Mouse (Mus musculus) stomach, postnatal 0 days (tissue): ENCODE measurements around the gene Mrap. TPM values are rescaled to one million over a fixed set of nuclear protein-coding genes. Genes with fewer than 3 reads are reported as not detected.

Source experiments
- ATAC-seq: fragments of 200-750 bp; cut with Nextera tagmentation; 2 replicates; pipeline ENCODE4 v1.8.0; 2017; ENCODE audit not compliant: low FRiP score, low TSS enrichment
- DNase-seq: peaks from one replicate; pipeline ENCODE4 v3.0.0-alpha.2; 2016; ENCODE audit warnings: low spot score
- H3K27ac ChIP-seq: fragments of 300-500 bp; sonication (generic); replicated peaks from 2 replicates; pipeline ENCODE4 v1.5.1; 2014; ENCODE audit warnings: mild to moderate bottlenecking, control low read depth
- H3K27me3 ChIP-seq: fragments of 300-500 bp; sonication (generic); 2 replicates; pipeline ENCODE4 v1.6.1; 2014; ENCODE audit warnings: low read length; ENCODE audit not compliant: control insufficient read depth, insufficient read depth
- H3K36me3 ChIP-seq: fragments of 300-500 bp; sonication (generic); 2 replicates; pipeline ENCODE4 v1.6.1; 2014; ENCODE audit warnings: low read length, mixed read lengths; ENCODE audit not compliant: control insufficient read depth, insufficient read depth
- H3K4me1 ChIP-seq: fragments of 300-500 bp; sonication (generic); replicated peaks from 2 replicates; pipeline ENCODE4 v1.6.1; 2014; ENCODE audit warnings: antibody characterized with exemption; ENCODE audit not compliant: control insufficient read depth, insufficient read depth
- H3K4me2 ChIP-seq: fragments of 300-500 bp; sonication (generic); replicated peaks from 2 replicates; pipeline ENCODE4 v1.6.1; 2014; ENCODE audit warnings: low read depth, mild to moderate bottlenecking, control low read depth, moderate library complexity
- H3K4me3 ChIP-seq: fragments of 300-500 bp; sonication (generic); 2 replicates; pipeline ENCODE4 v1.5.1; 2014; ENCODE audit warnings: low read depth, low read length, control low read depth
- H3K9ac ChIP-seq: fragments of 300-500 bp; sonication (generic); 2 replicates; pipeline ENCODE4 v1.6.1; 2014; ENCODE audit warnings: mild to moderate bottlenecking, low read length, control low read depth, mixed read lengths
- H3K9me3 ChIP-seq: fragments of 300-500 bp; sonication (generic); 2 replicates; pipeline ENCODE4 v1.6.1; 2016; ENCODE audit warnings: low read length; ENCODE audit not compliant: control insufficient read depth
- CTCF ChIP-seq: IDR thresholded peaks from 2 replicates; pipeline ENCODE4 v1.5.1; 2016; ENCODE audit warnings: antibody characterized with exemption, low read depth, mild to moderate bottlenecking, moderate library complexity
- EP300 ChIP-seq: optimal IDR thresholded peaks from 2 replicates; pipeline ENCODE3; 2016; ENCODE audit warnings: antibody characterized with exemption
- WGBS: fragments of 180-500 bp; shearing (Covaris S2); extraction: QIAGEN DNeasy Blood & Tissue Kit; methylation state at CpG from one replicate; pipeline ENCODE4 v1.1.7; 2014; 5-methylcytosine and 5-hydroxymethylcytosine counted together
- polyA plus RNA-seq: library from polyadenylated mRNA; unstranded; fragments of >200 nt; fragmentation: Nextera tagmentation; extraction: Ambion mirVana; gene quantifications from 2 replicates; pipeline ENCODE4 v1.2.1, GENCODE M21; 2015

Mrap gene
- polyA plus RNA-seq, 1 experiment from 2014 or later, result not detected

GRCm38 (mm10) chr16:90794708-90795107, 56.7 kb downstream of the Mrap start:
- Histone ChIP-seq H3K27me3 (no peaks in the 10 kb centered on the region), H3K4me1 (no peaks in the 10 kb centered on the region), H3K4me3 (no peak overlapping the region), H3K9ac (no peak overlapping the region), H3K4me2 (no peak overlapping the region), H3K36me3 (peaks cover 12% of the 10 kb centered on the region), H3K9me3 (no peaks in the 10 kb centered on the region), H3K27ac (no peak overlapping the region)
- no peak for DNase-seq
- ATAC-seq, result no peak
- no peak for TF ChIP-seq CTCF

GRCm38 (mm10) chr16:90798446-90798845, 60.4 kb downstream of the Mrap start:
- 81% methylated on average over 8 of the region's 8 CpGs for WGBS
- no peaks in the 10 kb centered on the region for H3K27me3 ChIP-seq
- no peak overlapping the region for H3K4me3 ChIP-seq
- no peak overlapping the region for H3K9ac ChIP-seq
- H3K9me3 ChIP-seq, result no peaks in the 10 kb centered on the region
- no peak for DNase-seq
- no peaks in the 10 kb centered on the region for H3K4me1 ChIP-seq
- no peak overlapping the region for H3K27ac ChIP-seq
- no peak overlapping the region for H3K4me2 ChIP-seq
- TF ChIP-seq CTCF (no peak), EP300 (no peak)
- peak; percentile 47; the same call in 1 of the 2 replicates for ATAC-seq
- peaks cover 14% of the 10 kb centered on the region for H3K36me3 ChIP-seq

GRCm38 (mm10) chr16:90798848-90799247, 60.8 kb downstream of the Mrap start:
- 79% methylated on average over 5 of the region's 5 CpGs for WGBS

More at GRCm38 (mm10) chr16:90798848-90799247, 60.8 kb downstream of the Mrap start:
- Histone ChIP-seq H3K27me3 (no peaks in the 10 kb centered on the region), H3K9ac (no peak overlapping the region), H3K36me3 (peaks cover 16% of the 10 kb centered on the region), H3K4me1 (no peaks in the 10 kb centered on the region), H3K4me2 (no peak overlapping the region), H3K4me3 (no peak overlapping the region), H3K9me3 (no peaks in the 10 kb centered on the region), H3K27ac (no peak overlapping the region)
- DNase-seq (no peak), ATAC-seq (no peak)
- no peak for TF ChIP-seq EP300
- TF ChIP-seq CTCF, result no peak

Other genes with a start within 250 kb of the Mrap start
- 26.3 and 27.2 TPM in 2 replicates for gene Mis18a, start 10.8 kb upstream of the Mrap start, polyA plus RNA-seq
- 2.7 TPM in 2 replicates for gene Urb1, start 72.2 kb downstream of the Mrap start, polyA plus RNA-seq
- 3.0 and 3.6 TPM in 2 replicates for gene Eva1c, start 88.5 kb downstream of the Mrap start, polyA plus RNA-seq
- 27.4 and 27.5 TPM in 2 replicates for gene Cfap298, start 196.9 kb downstream of the Mrap start, polyA plus RNA-seq